Mouse (Mus musculus) left cerebral cortex, postnatal 10 days (tissue): Measurements from ENCODE around the gene Zdhhc1. TPM values are rescaled to one million over a fixed set of nuclear protein-coding genes. Genes with fewer than 3 reads are reported as not detected.

Source experiments
- DNase-seq, 2 experiments: peaks; one replicate each; pipeline ENCODE4 v3.0.0; 2021 to 2022; ENCODE audit warnings: low spot score in 2 of 2, mixed read lengths in 1 of 2; ENCODE audit errors: extremely low spot score in 1 of 2
- intact Hi-C: fragments of 180-260 bp; cut with DNase I; formaldehyde crosslinking; loops from one replicate; pipeline ENCODE4 v1.15.1; 2025
- total RNA-seq, 2 experiments: library from RNA; stranded (reverse); gene quantifications; 2 replicates each; pipeline ENCODE4 v1.2.3; 2021

Zdhhc1 gene
- total RNA-seq, 2 experiments from 2014 or later: 21.6 to 21.8 TPM

DNA sequence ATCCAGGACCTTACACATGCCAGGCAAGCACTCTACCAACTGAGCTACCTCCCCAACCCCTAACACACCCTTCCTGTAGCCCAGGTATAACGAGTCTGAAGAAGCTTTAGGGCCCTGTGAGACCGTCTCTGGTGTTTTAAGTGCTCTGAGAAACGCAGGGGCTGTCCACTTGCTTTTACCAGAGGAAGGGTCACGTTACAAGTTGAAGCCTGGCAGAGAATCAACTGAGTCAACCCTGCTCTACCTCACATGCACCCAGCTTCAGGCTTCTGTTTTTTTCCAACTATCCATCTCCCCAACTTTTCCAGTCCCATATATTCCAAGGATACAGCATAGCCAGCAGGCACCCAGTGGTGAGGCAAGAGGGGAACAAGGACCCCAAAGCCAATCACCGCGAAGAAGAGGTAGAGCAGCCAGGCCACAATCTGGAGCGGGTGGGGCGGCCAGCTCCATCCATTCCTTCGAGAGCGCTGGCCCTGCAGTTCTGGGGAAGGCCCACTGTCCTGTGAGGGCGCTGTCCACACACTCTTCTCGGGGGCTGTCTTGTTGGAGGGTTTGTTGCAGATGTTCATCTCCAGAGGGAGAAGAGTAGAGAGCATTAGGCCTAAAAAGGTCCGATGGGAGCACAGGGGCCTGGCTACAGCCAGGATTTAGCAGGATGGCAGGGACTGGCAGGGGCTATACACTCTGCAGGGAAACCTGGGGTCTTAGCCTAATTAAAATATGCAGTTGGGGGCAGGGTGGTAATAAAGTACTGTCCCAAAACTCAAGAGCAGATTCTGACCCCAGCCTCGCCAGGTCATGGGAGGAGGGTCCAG is 13.3 kb downstream of the Zdhhc1 start:
- intact Hi-C loops: no loop called here
- DNase-seq: peak in 1 of 2 experiments; percentile 73

DNA sequence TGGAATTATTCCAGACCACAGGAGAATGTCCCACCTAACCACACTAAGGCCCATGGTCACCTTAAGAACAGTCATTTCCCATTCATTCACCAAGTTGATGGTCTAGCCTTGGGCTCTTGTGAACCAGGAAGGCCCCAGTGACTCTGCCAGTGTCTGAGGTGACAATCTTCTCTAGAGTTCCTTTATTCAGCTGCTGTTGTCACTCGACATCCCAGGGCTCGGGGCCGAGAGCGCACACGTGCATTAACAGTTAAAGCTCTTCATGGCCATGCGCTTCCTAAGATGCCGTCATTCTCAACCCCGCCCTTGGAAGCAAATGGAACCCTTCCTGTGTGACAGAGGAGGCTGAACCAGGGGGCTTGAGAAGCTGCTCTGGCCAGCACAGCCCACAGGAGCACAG is 14.6 kb downstream of the Zdhhc1 start:
- DNase-seq: no peak
- intact Hi-C loops: no loop called here

DNA sequence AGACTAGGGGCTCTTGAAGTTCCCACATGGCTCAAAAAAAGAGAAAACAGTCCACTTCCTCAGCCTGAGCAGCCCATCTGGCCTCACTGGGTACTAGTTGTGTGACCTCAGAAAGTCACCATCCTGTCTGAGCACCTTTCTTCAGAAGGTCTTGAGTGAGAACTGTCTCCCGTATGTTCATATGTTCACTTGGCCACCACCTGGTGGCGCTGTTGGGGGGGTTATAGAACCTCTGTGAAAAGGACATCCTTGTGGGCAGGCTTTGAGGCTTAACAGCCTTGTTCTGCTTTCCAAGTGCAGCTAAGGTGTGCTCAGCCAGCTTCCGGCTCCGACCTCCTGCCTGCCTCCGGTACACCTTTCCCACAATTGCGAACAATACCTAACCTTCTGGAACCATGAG is 15.2 kb downstream of the Zdhhc1 start:
- no peak for DNase-seq
- intact Hi-C loops: no loop called here

DNA sequence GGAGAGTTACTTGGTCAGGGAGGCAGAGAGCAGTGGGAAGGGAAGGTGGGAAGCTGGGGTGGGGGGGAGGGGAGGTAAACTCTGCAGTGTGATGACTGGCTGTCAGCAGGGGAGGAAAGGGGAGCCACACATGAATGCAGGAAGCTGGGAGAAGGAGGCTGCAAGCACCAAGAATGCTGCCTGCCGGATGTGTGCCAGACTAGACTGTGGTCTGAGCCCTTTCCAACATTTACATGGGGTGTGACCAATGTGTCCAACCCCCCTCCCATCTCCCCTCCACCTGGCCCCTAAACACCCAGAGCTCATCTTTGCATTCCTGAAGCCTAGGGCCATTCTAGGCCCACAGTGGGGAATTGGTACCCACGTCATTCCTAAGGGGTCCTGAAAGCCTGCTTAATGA is 15.7 kb downstream of the Zdhhc1 start:
- intact Hi-C loops: no loop called here
- DNase-seq: no peak

DNA sequence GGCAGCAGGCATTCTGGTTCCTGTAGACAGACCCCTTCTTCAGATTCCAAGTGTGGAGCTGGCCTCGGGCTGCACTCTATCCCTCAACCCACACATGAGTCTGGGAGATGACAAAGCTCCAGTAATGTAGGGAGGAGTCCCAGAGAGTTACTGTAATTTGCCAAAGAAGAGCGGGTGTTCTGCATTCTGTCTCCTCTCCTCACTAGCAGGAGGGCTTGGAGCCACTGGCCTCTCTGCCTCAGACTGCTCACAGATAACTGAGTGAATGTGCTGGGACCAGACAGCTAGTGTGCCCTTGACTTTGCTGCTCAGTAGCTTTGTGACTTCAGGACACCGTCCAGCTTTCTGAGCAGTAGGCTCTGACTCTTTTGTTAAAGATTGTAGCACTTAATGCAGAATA is 18.9 kb downstream of the Zdhhc1 start:
- intact Hi-C loops: no loop called here

DNA sequence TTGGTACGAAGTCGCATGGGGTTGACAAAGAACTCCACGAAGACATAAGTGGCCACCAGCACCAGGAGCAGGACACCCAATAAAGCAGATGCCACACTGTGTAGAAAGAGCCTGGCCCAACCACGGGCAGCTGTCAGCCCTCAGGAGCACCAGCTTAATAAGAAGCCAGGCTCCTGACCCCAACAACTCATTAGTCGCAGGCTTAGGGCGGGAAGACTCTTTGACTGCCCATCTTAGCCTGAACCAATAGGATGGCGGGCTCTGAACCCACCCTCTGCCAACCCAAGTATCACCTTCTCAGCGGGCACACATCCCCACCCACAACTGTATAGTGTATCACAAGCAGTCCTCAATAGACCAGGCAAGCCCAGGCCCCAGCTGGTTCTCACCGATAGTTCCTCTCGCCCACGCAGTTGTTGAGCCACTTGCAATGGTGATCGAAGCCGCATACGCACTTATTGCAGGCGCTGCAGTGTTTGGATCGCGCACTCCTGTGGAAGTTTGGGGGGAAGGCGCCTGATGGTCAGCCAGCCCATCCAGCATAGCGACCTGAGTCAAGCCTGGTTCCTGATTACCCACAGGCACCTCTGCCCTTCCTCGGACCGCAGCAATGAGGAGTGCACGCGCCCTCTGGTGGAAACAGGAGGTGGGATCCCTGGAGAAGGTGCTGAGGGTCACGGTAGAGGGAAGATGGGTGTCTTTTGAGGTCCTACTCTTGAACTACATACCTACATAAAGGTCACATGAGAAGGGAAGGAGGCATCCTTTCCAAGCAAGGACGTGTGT is 19.9 kb downstream of the Zdhhc1 start:
- intact Hi-C loops: no loop called here
- DNase-seq: peak in 1 of 2 experiments; percentile 72

More for the DNA sequence above, 18.9 kb downstream of the Zdhhc1 start:
- DNase-seq: no peak

DNA sequence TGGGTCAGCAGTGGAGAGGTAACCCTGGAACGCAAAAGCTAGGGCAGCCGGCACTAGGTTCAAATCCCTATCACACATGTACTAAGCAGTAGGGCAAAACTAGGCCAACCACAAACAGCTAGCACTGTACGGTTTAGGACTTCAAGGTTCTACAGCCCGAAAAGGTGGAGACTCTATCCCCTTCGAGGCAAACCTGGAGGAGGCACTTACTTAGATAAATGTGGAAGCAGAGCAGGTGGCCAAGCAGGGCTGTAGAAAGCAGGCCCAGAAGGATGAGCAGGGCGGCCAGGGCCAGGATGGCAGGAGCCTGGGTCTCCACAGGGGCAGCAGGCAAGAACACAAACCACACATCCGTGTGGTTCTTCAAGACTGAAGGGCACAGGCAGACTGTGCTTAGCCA is 20.5 kb downstream of the Zdhhc1 start:
- no peak for DNase-seq
- intact Hi-C loops: no loop called here

DNA sequence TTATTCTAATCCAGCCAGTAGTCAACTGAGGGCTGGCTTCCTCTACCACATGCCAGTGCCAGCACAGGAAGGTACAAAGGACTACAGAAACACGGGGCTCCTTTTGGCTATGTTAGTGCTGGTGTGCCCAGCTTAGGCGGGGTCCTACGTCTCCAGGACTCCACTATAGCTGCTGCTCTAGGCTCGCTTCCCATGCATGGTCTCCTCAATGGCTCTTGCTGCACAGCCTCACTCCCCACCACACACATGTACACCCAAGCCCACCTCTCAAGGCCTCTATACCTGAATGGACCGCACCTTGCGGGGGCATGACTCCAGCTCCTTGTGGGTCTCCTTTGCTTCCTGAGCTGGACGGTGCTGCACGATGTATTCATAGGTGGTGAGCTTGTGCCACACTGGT is 21.0 kb downstream of the Zdhhc1 start:
- intact Hi-C loops: no loop called here
- no peak for DNase-seq

DNA sequence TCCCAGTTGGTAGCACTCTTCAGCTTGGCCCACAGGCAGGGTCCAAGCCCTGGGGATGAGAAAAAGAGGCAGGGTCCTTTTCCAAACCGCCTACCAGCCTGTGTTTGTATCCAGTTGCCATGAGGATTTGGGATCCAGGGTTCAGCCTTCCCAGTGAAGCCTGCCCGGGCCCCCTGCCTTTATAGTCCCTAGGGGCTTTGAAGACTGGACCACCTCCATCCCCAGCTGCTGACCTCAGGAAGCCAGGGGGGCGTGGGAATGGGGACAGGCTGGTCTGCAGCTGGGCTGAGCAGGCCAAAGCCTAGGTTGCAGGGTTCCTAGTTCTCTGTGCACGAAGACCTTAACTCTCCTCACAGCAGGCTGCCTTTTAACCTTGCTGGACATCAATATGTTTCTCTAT is 21.4 kb downstream of the Zdhhc1 start:
- DNase-seq: peak in 1 of 2 experiments; percentile 82
- intact Hi-C loops: no loop called here

DNA sequence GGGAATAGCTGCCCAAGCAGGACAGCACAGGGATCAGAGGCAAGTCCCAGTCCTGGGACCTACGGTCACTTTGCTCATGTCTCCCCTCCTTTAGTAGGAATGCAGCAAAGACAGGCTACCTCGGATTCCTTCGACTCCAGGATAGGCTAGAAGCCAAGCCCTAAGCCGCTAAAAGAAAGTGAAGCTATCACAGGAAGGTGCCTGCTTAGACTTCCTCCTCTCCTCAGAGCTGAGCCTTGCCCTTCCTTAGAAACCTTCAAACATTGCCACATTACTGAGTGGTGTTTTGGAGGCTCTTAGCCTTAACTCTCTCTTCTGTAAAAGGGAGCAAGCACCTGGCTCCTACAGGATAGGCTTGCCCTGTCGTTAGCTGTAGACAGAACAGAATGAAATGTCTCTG is 22.0 kb downstream of the Zdhhc1 start:
- intact Hi-C loops: no loop called here
- no peak for DNase-seq

DNA sequence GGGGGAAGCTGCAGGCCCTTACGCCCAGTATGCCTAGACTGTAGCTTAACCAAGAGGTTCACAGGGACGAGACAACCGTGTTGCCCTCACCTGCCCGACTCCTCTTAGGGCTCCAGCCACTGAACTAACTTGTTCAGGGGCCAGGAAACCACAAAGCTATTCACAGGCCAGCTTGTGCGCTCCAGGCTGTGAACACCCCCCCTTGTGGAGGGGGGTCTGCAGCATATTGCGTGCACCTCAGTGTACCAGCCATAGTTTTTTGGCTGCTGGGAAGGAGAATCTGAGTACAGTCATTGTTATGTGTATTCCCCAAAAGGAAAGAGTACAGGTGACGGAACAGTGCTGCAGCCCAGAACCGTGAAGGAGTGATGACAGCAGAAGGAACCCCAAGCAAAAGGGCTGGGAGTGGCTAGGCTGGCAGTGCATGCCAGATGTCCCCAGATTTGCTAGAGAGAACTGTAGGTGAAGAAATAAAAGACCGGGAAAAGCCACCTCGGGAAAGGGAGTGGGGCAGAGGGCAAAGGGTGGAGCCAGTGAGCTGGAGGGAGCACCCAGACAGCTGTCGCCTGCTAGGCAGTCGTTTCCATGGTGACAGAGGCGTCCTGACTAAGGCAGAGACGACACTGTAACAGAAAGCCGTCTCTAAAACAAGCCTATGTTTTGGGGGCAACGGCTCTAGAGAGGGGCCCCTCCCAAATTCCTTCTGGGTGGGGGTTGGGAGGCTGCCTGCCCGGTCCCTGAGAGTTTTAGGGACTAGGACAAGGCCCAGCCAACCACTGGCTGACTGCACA is 22.7 kb downstream of the Zdhhc1 start:
- intact Hi-C loops: no loop called here
- DNase-seq: peak in 1 of 2 experiments; percentile 78

DNA sequence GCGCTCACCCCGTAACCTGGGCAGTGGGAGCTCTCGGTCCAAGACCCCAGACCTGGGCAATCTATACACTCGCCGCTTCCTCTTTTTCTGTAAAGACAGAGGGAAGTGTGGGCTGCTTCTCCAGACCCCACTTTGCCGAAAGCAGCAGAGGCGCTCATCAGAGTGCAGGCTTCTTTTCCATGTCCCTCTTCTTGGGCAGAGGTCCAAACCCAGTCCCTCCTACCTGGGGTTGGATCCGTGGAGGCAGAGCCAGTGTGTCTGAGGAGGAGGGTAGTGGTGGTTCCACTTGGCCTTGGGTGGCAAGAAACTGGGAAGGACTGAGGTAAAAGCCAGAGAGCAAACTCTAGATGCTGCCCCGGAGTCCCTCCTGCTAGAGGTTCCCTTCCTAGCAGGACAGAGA is 23.7 kb downstream of the Zdhhc1 start:
- DNase-seq: no peak
- intact Hi-C loops: no loop called here

DNA sequence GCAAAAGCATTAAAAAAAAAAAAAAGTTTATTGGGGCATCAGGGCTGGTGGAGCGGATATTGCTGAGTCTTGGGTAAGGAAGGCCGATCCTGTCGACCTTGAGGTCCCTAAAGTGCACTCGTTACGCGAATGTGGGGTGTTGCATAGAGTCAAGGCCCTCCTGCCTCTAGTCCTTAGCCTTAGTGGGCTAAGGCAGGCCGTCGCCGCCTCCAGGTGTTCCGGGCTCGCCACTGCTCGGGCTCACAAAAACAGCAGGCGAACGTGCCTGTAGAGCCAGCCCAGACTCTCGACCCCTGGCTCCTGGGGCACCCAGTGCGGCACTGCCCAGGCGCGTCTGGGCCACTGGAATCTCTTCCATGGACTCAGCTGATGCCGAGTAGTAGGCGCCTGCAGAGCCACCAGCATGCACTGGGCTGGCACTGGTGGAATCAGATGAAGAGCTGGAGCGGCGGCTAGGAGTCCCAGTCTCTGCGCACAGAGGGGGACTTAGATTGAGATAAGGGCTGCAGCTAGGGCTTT is 24.2 kb downstream of the Zdhhc1 start:
- no peak for DNase-seq
- intact Hi-C loops: no loop called here

DNA sequence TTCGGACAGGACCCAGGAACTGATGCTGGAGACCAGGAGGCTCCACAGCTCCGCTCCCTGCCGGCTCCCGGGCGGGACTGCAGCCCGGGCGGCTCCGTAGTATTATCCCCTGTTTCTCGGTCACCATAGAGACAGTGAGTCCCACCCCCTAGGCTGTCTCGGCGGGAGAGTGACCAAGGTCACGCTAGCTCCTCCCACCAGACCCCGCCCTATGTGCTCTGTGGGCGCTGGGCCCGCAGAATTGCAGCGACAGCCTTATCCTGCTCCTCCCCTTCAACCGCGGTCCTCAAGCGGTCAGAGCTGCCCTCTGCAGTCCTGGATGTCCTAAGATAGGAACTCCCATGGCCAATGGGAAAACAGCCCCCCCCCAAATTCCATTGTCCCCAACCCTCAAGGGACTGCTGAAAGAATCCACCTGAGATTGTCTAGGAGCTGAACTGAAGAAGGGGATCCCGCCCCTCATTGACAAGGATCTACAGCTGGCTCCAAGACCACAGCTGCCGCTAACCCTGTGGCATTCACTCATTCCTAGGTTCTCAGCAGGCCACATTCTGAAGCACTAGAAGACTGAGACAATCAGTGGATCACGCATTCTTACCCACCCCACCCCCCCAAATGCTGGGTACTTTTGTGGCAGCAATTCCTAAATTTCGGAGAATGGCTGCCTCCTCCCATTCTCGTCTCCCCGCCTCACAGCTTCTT is 25.2 kb downstream of the Zdhhc1 start, which contains the start of gene Tppp3:
Gene Tppp3 (minus strand): TSS at position 213 of the 702 bp plus-strand sequence.
- peak; percentile 75 to 93 for DNase-seq
- intact Hi-C loops: no loop called here

DNA sequence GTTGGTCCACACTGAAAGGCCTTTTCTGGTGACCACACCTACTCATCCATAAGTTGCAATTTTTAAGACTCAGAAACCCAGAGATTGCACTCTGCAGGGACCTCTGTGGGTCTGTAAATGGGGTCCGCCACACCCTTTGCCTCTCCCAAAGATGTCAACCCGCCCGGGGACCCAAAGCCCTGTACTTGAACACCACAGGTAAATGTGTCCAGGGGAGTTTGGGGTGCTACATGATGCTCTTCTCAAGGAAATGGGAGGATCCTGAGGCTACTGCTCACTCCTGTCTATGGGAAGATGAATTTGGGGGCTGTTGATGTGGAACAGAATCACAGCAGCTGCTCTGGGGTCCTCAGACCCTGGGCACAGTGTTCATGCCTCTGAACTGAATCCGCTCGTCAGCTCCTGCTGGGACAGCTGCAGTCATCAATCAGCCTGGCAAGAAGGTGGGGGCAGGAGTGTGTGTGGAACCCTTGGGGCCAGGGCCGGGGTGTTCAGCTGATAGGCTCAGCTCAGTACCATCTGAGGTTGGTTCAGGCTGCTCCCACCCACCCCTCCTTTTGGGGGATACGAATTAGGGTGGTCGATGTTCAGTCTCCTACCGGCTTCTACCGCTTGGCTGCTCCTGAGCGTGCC is 25.9 kb downstream of the Zdhhc1 start:
- DNase-seq: no peak
- intact Hi-C loops: no loop called here

DNA sequence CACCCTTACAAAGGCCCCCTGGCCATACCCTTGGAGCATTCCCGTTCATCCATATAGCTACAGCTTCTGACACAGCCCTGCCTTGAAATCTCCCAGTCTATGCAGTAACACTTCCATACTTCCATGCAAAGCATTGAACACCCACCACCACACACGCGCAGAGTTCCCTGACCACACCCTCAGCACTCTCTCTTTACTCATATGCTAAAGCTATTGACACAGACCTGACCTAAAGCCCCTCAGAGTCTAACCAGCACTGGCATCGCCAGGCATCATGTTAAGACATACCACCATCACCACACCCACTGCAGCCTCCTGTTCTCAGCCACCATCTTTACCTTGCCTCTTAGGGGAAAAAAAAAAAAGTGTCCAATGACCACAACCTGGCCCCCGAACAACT is 26.4 kb downstream of the Zdhhc1 start:
- intact Hi-C loops: no loop called here
- DNase-seq: no peak

DNA sequence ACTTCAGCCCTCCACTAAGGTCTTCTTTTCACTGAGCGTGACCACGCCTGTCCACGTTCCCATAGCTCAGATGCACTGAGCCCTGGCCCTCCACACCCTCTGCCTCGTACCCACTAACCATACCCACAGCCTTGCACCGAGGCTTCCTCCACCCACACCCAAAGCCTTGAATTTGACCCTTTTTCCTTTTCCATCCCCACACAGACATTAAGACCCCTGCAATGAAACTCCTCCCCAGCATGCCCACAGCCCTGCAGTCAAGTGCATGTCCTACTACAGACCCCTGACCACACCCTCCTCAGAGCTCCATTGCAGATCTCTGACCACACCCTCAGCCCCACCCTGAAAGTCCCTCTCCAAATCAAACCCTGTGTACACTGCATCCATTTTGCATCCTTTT is 26.9 kb downstream of the Zdhhc1 start:
- DNase-seq: no peak
- intact Hi-C loops: no loop called here

DNA sequence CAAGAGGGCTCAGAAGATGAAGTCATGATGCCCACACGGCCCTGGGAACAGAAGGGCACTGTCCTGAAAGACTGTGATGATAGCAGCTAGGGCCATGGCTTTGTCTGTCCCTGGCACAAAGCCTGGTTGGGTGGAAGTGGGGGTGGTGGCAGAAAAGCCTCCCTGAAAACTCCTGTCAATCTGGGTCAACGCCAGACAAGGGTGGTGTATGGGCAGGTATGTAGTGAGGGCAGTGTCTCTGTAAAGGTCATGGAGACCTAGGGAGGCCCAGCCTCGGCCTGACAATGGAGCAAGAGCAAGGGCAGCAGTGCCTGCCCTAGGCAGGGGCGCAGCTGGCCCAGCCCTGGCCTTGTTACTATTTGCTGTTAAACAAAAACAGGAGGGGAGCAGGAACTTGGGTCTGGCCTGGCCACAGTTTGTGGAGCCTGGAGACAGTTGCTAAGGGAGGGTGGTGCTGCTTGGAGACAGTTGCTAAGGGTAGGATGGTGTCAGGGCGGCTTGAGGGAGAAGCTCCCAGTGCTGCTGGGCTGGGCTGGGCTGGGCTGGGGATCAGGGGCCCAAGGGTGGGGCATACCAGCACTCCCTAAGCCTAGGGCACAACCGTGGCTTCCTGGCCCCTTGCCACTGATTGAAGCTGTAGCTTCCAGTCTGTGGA is 27.5 kb downstream of the Zdhhc1 start:
- intact Hi-C loops: no loop called here
- peak in 1 of 2 experiments; percentile 66 for DNase-seq
